ENCODE assay signal across 22 mouse cellular contexts in the genomic region with DNA sequence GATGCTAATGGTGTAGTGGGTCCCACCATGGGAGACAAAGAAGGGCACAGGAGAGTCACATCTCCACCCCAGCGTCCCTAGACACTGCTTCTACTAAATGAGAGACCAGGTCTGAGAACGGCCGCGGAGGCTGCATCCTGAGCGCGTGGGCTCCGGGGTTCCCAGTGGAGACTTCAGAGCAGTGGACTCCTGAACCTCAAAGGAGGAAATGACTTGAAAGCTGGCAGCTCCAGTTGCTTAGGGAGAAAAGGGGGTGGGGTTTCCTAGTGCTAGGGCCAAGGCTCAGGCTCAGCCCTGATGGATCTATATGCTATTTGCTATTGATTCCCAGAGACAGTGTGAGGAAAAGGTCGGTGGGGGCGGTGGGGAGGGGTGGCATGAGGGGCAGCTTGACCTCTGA.
DNase-seq lines count a peak whose midpoint lies in the region; ATAC-seq and TF ChIP-seq lines count a peak whose summit lies in the region.
"Had no signal": no experiment of that assay in that cellular context is flagged by ENCODE, and none has a peak within 500 bp of the region (broad histone marks: within the 10 kb centered on the region; RNA-seq: fewer than 3 reads in every experiment).

No protein-coding gene starts in this region.

- TF ChIP-seq CTCF in kidney, adult 2 months (conservative IDR thresholded peaks at IDR 0.05; ENCODE audit: insufficient read depth, insufficient read length, low read depth, low read length), result no peak

- ATAC-seq in kidney, embryonic 16.5 days (ENCODE audit: low FRiP score, low TSS enrichment), result no peak; the same call in 1 of the 2 replicates
- peak; percentile 92 for ATAC-seq in intestine, embryonic 16.5 days
- ATAC-seq: activated CD4-positive, CD25-positive, alpha-beta regulatory T cell, adult 4 months; forebrain, embryonic 15.5 days; lung, postnatal 0 days had no signal

- no peak overlapping the region for H3K27ac ChIP-seq in kidney, adult 2 months (ENCODE audit: insufficient read depth, low read depth, low read length)
- no peak overlapping the region for H3K27ac ChIP-seq in kidney, embryonic 16.5 days (ENCODE audit: low read length)
- no peak overlapping the region for H3K27ac ChIP-seq in intestine, embryonic 16.5 days (ENCODE audit: low read length)
- H3K27ac ChIP-seq: embryonic facial prominence, embryonic 12.5 days; forebrain, embryonic 15.5 days; heart, embryonic 13.5 days; limb, embryonic 12.5 days; liver, embryonic 13.5 days; neural tube, embryonic 12.5 days had no signal

- intact Hi-C loops in gastrocnemius, postnatal 14 days (cut with DNase I; ENCODE audit: low total_unique reads), result loop anchor here (10.0 kb wide), 1 partner anchor 84 kb away; no protein-coding TSS in a partner anchor

- DNase-seq in kidney, adult 2 months, result peak; percentile 59
- peak; percentile 55 for DNase-seq in embryo, embryonic 10.5 days (ENCODE audit: low spot score)
- DNase-seq in kidney, postnatal 14 days, result peak; percentile 48
- DNase-seq in gastrocnemius, adult 8-10 months (ENCODE audit: low spot score in 2 of 2), result no peak
- no peak for DNase-seq in gastrocnemius, postnatal 14 days
- DNase-seq in layer of hippocampus, adult 9-11 months, result no peak
- DNase-seq: adrenal gland, postnatal 36 days; cerebellum, adult 9-10 months; heart, adult 11 months; heart, postnatal 36 days; liver, embryonic 13.5 days; right cerebral cortex, postnatal 14 days; thymus, postnatal 25 days had no signal

- no peak overlapping the region for H3K4me3 ChIP-seq in kidney, adult 2 months (ENCODE audit: insufficient read depth, low read depth, low read length)
- H3K4me3 ChIP-seq in kidney, embryonic 16.5 days (ENCODE audit: low read length), result no peak overlapping the region
- no peak overlapping the region for H3K4me3 ChIP-seq in intestine, embryonic 16.5 days (ENCODE audit: low read length)
- H3K4me3 ChIP-seq: embryonic facial prominence, embryonic 12.5 days; forebrain, embryonic 15.5 days; heart, embryonic 13.5 days; limb, embryonic 12.5 days; liver, embryonic 13.5 days; neural tube, embryonic 12.5 days had no signal

- 31% methylated on average over 9 of the region's 9 CpGs for WGBS in kidney, adult 2 months
- WGBS in kidney, embryonic 16.5 days, result 25% methylated on average over 9 of the region's 9 CpGs
- 35% methylated on average over 9 of the region's 9 CpGs for WGBS in intestine, embryonic 16.5 days

- no peaks in the 10 kb centered on the region for H3K27me3 ChIP-seq in kidney, adult 2 months (replicated peaks; ENCODE audit: control insufficient read depth, insufficient read depth, low read length)
- no peaks in the 10 kb centered on the region for H3K27me3 ChIP-seq in kidney, embryonic 16.5 days (ENCODE audit: insufficient read depth, low read length)
- no peaks in the 10 kb centered on the region for H3K27me3 ChIP-seq in intestine, embryonic 16.5 days (replicated peaks; ENCODE audit: control insufficient read depth, insufficient read depth, low read length)
- H3K27me3 ChIP-seq: embryonic facial prominence, embryonic 12.5 days; forebrain, embryonic 15.5 days; limb, embryonic 12.5 days; liver, embryonic 13.5 days; neural tube, embryonic 12.5 days had no signal

- no peaks in the 10 kb centered on the region for H3K36me3 ChIP-seq in kidney, adult 2 months (ENCODE audit: control insufficient read depth, insufficient read depth, low read length)
- peaks cover 16% of the 10 kb centered on the region for H3K36me3 ChIP-seq in kidney, embryonic 16.5 days (ENCODE audit: insufficient read depth, low read length)
- peaks cover 6% of the 10 kb centered on the region for H3K36me3 ChIP-seq in intestine, embryonic 16.5 days (ENCODE audit: control insufficient read depth, insufficient read depth, low read length)

- TF ChIP-seq POLR2A in kidney, adult 2 months (IDR thresholded peaks at IDR 0.05; ENCODE audit: low read depth, low read length), result no peak

- no peak overlapping the region for H3K9ac ChIP-seq in kidney, embryonic 16.5 days (replicated peaks; ENCODE audit: low read length)
- H3K9ac ChIP-seq in intestine, embryonic 16.5 days (ENCODE audit: low read depth, low read length), result no peak overlapping the region
- H3K9ac ChIP-seq: embryonic facial prominence, embryonic 12.5 days; forebrain, embryonic 15.5 days; heart, embryonic 13.5 days; limb, embryonic 12.5 days; liver, embryonic 13.5 days; neural tube, embryonic 12.5 days had no signal

- H3K4me2 ChIP-seq in kidney, embryonic 16.5 days (replicated peaks; ENCODE audit: low read depth, low read length), result no peak overlapping the region
- no peak overlapping the region for H3K4me2 ChIP-seq in intestine, embryonic 16.5 days (ENCODE audit: low read depth, low read length)
- H3K4me2 ChIP-seq: embryonic facial prominence, embryonic 12.5 days; forebrain, embryonic 15.5 days; heart, embryonic 13.5 days; limb, embryonic 12.5 days; liver, embryonic 13.5 days; neural tube, embryonic 12.5 days had no signal

- no peaks in the 10 kb centered on the region for H3K9me3 ChIP-seq in kidney, embryonic 16.5 days (ENCODE audit: low read length)
- no peaks in the 10 kb centered on the region for H3K9me3 ChIP-seq in intestine, embryonic 16.5 days (ENCODE audit: control insufficient read depth, low read length)
- H3K9me3 ChIP-seq: embryonic facial prominence, embryonic 12.5 days; forebrain, embryonic 15.5 days; heart, embryonic 13.5 days; limb, embryonic 12.5 days; liver, embryonic 13.5 days; neural tube, embryonic 12.5 days had no signal

- H3K4me1 ChIP-seq in kidney, adult 2 months (ENCODE audit: control insufficient read depth, insufficient read depth, low read length), result 0 out of 2 replicates have a peak, but pooled peaks cover 2% of the 10 kb centered on the region
- H3K4me1 ChIP-seq in kidney, embryonic 16.5 days (ENCODE audit: insufficient read depth, low read length), result peaks cover 23% of the 10 kb centered on the region
- no peaks in the 10 kb centered on the region; the same call in 1 of the 2 replicates for H3K4me1 ChIP-seq in intestine, embryonic 16.5 days (ENCODE audit: control insufficient read depth, insufficient read depth, low read length)
- H3K4me1 ChIP-seq: embryonic facial prominence, embryonic 12.5 days; forebrain, embryonic 15.5 days had no signal

Comparison
In these comparisons a context has a peak if more than half of its experiments do, and no peak if none do; other contexts are left out.
1. DNase-seq: peak in kidney, adult 2 months (single experiment), embryo, embryonic 10.5 days (single experiment) and kidney, postnatal 14 days (single experiment); none in gastrocnemius, adult 8-10 months (0 of 2), gastrocnemius, postnatal 14 days (single experiment) and layer of hippocampus, adult 9-11 months (single experiment).